Mouse (Mus musculus) lung, postnatal 10 days (tissue): ENCODE results near the gene Ddx39.

Experiments used
- DNase-seq: peaks from one replicate; pipeline ENCODE4 v3.0.0; 2021

Ddx39 gene

DNA sequence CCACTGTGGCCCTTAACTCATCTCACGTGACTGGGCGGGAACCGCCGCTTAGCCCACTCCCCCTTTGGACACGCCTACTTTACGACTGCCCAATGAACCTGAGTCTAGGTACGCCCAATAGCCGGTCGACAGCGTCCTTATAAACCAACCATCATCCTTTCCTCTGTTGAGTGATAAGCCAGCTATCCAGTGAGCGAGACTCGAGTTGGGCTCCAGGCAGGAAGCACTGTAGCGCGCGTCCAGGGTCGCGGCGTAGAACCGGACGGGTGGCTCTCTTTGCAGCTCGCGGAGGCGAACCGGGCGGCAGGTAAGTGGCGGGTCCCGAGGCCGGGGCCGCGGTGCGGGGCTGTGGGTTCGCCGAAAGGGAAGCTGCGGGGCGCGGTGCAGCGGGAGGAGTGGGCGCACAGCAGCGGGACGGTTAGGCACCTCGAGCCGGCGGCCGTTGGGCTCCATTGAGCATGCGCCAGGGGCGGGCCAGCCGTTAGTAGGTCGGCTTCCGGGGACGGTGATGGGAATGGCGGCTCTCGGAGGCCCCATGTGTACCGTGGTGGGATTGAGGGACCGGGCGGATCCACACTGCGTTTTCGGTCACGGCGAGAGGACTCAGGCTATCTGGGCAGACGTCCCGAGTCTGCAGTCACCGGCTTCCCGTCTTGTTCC is at the start of gene Ddx39:
Gene Ddx39, plus strand, starts transcription at position 147 of the 660 bp plus-strand sequence.
- peak; percentile 99 for DNase-seq

- DNase-seq, result peak; percentile 84
Observed at GRCm38 (mm10) chr8:83665969-83666865, 48.8 kb upstream of the Ddx39 start, which contains the start of gene Ptger1. Gene Ptger1 (plus strand): TSS chr8:83666678.

DNA sequence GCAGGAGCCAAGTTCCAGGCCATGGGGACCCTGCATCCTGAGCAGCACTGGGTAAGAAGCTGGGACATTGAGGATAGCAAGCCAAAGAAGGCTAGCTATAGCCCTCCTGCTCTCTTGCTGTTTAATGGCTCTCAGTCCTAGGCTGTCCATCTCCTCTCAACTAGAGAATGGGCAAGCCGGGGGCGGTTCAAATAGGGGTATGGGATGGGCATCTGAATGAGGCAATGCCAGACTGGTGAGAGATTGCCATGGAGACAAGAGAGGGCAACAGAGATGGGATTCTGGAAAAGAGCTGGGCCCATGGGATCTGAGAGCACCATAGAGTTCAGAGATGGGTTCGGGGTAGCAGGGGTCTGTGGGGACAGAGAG is 48.1 kb upstream of the Ddx39 start:
- DNase-seq, result no peak

DNA sequence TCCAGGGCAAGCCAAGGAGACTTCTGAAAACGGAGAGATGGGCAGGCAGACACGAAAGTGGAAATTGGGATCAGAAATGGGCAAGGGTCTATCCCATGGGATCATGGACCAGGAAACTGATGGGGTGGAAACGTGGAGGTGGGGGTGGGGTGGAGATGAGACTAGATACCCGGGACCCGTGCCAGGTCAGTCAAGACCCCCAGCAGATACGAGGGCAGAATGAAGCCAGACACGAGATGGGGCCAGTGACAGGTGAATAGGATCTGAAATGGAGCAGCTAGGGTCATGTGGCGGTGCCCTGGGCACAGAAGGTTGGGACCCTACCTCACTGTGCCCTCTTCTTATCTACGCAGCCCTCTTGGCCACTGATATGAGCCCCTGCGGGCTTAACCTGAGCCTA is 47.5 kb upstream of the Ddx39 start:
- DNase-seq, result no peak

- peak; percentile 88 for DNase-seq
Observed at GRCm38 (mm10) chr8:83668010-83668916, 46.7 kb upstream of the Ddx39 start.

DNA sequence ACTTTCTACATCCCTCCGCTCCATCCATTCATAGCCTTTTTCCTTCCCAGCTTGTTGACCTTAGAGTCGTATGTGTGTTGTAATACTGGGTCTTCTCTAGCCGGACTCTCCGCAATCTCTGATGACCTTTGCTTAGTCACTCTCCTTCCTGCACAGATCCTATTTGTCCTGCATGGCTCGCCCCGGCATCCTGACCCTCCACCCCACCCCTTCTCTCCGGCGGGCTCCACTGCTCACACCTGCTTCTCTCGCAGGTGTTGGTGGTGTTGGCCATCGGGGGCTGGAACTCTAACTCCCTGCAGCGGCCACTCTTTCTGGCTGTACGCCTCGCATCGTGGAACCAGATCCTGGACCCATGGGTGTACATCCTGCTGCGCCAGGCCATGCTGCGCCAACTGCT is 46.0 kb upstream of the Ddx39 start:
- no peak for DNase-seq

DNA sequence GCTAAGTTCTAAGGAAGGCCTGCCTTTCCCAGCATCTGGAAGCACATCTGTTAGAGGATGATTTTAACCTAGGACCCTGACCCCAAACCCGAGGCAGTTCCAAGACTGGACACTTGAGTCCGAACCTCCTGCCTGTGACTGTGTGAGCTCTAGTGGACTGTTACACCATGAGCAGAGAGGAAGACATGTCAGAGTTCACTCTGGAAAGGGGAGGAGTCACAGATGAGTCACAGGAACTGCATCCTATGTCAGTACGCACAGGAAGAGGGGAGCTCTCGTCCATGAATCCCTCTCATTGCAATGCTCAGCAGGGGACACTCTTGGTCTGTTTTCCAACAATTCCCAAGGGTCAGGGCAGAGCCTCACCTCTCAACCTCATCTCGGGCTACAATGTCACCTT is 42.0 kb upstream of the Ddx39 start:
- no peak for DNase-seq

DNA sequence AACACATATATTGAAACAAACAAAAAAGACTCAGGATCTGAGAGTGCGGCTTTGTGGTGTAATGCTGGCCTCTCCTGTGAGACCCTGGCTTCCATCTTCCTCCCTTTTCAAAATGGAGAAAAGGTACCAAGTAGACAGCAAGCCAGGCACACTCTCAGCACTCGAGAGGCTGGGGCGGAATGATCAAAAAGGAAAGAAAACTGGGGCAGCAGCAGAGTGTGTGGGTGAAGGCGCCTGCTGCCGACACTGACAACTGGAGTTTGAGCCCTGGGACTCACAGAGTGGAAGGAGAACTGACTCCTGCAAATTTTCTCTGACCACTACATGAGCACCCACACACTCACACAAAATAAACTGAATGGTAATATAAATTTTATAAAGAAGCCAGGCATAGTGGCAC is 40.5 kb upstream of the Ddx39 start:
- no peak for DNase-seq

DNA sequence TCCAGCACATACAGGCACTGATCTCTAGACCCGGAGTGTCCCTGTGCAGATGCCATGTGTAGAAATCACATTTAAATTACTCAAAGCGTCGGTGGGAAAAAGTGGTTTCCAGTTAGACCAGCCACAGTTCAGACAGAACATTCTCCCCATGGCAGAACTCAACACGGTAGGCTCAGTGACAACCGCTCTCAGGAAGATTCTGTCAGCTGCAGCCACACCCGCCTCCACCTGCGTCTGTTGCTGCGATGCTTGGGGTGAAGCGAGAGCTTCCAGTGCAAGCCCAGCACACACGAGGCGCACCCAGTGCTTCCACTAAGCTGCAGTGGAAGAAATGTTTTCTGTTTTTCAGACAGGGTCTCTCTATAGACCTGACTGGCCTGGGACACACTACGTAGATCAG is 35.1 kb upstream of the Ddx39 start:
- DNase-seq, result no peak

DNA sequence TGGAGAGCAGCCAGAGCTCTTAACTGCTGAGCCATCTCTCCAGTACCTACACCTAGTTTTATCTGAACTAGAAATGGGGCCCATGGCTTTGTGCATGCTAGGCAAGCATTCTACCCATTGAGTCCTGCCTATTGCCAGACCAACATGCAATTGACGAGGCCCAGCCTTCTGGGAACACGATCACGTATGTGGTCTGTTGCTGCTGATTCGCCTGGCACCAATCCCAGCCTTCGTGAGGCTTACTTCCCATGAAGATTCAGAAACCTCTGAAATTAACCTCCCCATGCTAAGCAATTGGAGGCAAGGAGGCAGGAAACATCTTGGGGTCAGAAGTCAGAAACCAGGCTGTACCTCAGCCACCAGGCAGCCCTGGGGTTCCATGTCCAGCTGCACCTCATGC is 34.4 kb upstream of the Ddx39 start:
- no peak for DNase-seq

DNA sequence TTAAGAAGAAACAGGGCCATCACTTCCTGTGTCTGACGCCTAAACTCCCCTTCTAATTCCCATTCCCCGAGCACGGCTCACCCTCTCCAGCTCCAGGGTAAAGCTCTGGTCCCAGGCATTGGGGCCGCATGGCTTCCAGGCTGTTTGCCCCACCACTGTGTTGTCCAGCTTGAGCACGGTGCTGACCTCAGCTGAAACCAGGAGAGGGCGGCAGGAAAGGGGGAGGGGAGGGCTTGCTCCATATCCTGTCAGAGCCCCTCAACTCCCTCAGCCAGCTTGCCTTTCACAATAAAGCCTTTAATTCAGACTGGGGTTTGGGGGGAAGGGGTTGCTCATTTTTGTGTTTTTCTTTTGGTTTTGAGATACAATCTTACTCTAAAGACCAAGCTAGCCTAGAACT is 33.9 kb upstream of the Ddx39 start:
- peak; percentile 63 for DNase-seq

DNA sequence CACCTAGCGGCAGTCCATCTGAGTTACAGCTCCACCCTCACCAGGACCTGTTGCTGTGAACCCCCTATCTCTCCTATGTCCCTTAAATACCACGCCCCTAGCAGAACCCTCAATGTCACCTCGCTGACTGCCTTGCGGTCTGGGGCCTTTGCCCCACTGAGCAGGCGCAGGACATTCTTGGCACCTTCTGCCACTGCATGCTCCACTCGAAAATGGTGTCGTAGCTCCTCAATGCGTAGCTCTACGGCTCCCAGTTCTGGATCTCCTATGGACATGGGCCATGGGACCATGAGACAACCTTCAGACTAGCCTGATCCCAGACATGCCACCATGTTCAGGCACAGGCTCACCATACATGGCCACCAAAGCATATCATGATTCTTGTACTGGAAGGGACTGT is 30.5 kb upstream of the Ddx39 start:
- no peak for DNase-seq

- no peak for DNase-seq
Observed at GRCm38 (mm10) chr8:83689264-83689663, 25.7 kb upstream of the Ddx39 start.

GRCm38 (mm10) chr8:83693609-83694236 is 21.3 kb upstream of the Ddx39 start:
- DNase-seq, result peak; percentile 52

GRCm38 (mm10) chr8:83694369-83695160 is 20.4 kb upstream of the Ddx39 start:
- DNase-seq, result no peak

GRCm38 (mm10) chr8:83695351-83696106 is 19.4 kb upstream of the Ddx39 start:
- peak; percentile 50 for DNase-seq

DNA sequence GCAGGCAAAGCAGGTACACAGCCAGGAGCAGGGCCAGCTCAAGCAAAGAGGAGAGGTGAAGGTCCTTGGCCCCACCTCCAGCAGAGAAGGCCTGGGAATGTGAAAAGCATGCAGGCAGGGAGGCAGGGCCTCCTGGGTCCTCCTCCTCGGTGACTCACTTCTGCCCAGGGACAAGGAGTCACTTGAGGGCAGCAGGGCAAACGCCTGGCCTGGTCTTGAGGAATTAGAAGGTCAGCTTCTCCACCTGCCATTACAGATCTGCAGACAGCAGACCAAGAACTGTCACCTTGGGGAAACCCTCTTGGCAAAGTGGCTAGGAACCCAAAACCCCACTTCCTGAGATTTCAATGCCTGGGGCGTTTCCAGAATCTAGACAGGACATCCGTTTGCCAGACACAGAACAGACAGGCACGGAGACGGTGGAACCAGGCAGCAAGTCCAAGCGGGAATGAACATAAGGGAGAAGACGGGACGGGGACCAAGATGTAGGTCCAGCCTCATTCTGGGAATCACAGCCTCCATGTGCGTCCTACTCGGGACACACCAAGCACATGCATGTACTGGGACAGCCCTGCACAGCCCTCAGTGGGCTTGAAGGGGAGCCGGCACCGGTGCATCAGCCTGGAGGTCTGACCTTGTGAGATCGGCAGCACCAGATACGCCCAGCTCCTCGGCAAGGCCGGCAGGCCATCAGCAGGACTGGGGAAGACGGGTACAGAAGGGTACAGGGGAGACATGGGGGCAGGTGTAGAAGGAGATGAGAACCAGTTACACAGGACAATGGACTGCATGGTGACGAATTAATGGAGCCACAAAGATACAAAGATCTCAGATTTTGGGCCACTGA is 17.4 kb upstream of the Ddx39 start:
- DNase-seq, result peak; percentile 76

DNA sequence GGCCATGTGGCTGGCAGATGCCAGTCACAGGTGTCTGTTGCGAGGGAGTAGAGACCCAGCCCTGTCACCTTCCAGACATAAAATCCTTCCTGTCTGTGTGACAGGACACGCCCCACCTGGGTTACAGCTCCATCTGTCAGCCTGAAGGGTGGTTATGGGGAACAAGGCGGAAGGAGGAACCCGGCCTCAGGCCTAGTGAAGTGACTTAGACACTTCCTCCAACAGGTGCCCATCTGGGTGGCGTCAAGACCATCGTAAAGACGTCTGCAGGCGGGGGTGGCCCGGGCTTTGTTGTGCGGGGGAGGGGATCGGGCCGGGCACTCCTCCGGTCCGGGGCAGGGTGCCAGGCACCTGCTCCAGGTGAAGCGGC is 16.7 kb upstream of the Ddx39 start:
- DNase-seq, result peak; percentile 60

GRCm38 (mm10) chr8:83698661-83699453 is 16.1 kb upstream of the Ddx39 start, which contains the start of gene Pkn1:
Gene Pkn1 (minus strand): TSS chr8:83699179.
- peak; percentile 81 for DNase-seq
